Mouse (Mus musculus) heart, postnatal 10 days (tissue): ENCODE data around the gene Rab10. TPM values are rescaled to one million over a fixed set of nuclear protein-coding genes. Genes with fewer than 3 reads are reported as not detected.
"Not testable (repeated sequence)": the region's sequence is repeated elsewhere in the genome, so short reads cannot be mapped to it uniquely, and the experiment has no call there.

Source experiments
- DNase-seq, 2 experiments: peaks; one replicate each; pipeline ENCODE4 v3.0.0; 2021
- intact Hi-C: fragments of 180-260 bp; cut with DNase I; formaldehyde crosslinking; loops from one replicate; pipeline ENCODE4 v1.15.1; 2025
- total RNA-seq, 2 experiments: library from RNA; stranded (reverse); gene quantifications; 2 replicates each; pipeline ENCODE4 v1.2.3; 2021

Gene Rab10
- total RNA-seq, 2 experiments from 2014 or later: 121 to 123 TPM

DNA sequence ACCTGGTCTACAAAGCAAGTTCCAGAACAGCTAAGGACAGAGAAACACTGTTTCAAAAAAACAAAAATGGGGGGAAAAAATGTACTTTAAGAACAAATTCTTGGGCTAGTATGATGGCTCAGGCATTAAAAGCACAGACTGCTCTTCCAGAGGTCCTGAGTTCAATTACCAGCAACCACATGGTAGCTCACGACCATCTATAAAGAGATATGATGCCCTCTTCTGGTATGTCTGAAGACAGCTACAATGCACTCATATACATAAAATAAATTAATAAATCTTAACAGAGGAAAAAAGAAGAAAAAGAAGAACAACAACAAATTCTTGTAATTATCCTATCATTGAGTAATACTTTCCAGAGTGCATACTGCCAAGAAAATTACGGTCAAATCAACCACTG, 4.5 kb downstream of the Rab10 start:
- no peak for DNase-seq
- intact Hi-C loops: loop anchor here (5.0 kb wide), 1 partner anchor 53 kb away; no protein-coding TSS in a partner anchor

DNA sequence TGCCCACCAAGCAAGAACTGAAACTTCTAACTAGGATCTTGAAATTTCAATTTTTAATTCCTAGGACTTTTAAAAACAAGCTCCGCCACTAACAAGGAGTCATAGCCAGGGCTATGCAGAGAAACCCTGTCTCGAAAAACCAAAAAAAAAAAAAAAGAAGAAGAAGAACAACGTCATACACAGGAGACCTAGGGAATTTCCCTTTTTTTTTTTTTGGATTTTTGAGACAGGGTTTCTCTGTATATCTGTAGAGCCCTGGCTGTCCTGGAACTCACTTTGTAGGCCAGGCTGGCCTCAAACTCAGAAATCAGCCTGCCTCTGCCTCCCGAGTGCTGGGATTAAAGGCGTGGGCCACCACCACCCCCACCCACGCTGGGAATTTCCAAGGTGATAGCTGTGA, 12.1 kb downstream of the Rab10 start:
- intact Hi-C loops, DNase-seq: not testable (repeated sequence)

DNA sequence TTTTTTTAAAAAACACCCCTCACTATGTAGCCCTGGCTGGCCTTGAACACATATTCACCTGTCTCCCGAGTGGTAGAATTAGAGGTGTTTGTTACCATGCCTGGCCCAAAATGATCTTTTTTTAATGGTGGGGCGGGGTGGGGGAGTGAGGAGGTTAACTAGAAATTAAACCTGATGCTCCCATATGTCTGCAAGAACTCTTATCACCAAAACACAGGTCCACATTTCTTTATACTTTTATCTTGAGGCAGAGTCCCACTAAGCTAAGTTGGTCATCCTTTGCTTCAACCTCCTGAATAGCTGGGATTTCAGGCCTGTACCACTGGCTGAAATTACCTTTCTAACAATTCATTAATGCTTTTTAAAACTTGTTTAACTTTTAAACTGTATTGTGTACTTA, 13.7 kb downstream of the Rab10 start:
- intact Hi-C loops: no loop called here
- no peak for DNase-seq

- DNase-seq: no peak
- intact Hi-C loops: no loop called here
Observed at GRCm38 (mm10) chr12:3291849-3292248, 17.9 kb downstream of the Rab10 start.

DNA sequence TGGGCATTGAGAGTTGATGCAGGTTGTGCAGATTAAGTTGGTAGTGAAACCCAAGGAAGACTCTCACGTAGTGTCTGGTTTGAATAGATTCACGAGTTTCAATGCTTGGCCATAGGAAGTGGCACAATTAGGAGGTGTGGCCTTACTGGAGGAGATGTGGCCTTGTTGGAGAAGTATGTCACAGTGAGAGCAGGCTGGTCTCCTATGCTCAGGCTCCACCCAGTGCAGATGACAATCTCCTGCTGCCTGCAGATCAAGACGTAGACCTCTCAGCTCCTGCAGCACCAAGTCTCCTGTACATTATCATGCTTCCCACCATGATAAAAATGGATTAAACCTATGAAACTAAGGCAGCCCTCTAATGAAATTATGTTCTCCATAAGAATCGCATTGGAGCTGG, 18.7 kb downstream of the Rab10 start:
- intact Hi-C loops: no loop called here
- no peak for DNase-seq

- intact Hi-C loops: no loop called here
- DNase-seq: no peak
Observed at GRCm38 (mm10) chr12:3288440-3288839, 21.3 kb downstream of the Rab10 start.

DNA sequence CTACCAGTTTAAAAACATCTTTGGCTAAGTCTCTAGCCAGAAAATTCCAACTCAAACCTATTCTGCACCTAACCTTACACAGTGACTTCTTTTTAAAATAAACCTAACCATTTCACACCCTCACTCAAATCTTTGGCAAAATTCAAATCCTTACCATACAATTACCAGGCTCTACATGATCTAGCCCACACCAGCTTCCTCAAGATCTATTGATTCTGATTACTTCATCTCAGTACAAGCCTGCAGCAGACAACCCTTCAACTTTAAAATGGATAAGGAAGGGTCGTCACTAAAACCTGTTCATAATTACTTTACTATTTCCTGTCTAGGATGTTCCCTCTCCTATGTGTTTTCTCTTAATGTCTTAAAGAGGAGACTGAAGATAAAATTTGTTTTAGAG, 23.9 kb downstream of the Rab10 start:
- intact Hi-C loops: no loop called here
- DNase-seq: no peak

GRCm38 (mm10) chr12:3285377-3285776, 24.4 kb downstream of the Rab10 start:
- DNase-seq: no peak
- intact Hi-C loops: no loop called here

GRCm38 (mm10) chr12:3284463-3284862, 25.3 kb downstream of the Rab10 start:
- DNase-seq: no peak
- intact Hi-C loops: no loop called here

DNA sequence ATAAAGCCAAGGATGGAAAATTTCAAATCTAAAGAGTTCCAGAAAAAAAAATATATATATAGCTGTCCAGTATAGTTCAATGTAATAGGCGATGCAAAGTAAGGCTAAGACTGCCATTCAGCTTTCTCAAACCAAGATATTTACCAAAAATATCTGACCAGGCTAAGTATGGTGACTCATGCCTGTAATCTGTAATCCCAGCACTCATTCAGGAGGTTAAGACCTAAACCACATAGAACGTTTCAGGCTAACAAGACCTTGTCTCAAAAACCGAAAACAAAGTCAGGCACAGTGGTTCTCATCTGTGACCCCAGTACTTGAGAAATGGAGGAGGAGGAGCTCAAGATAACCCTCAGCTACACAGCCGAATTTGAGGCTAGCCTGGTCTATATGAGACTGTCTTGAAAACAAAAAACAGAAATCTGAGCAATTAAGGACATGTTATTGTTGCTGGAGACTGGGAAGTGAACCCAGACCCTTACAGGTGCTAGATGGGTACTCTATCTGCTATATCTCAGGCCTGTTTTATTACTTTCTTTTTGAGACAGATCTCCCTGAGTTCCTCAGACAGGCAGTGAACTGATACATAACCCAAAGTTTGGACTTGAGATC, 25.8 kb downstream of the Rab10 start:
- no peak for DNase-seq
- intact Hi-C loops: no loop called here

GRCm38 (mm10) chr12:3282954-3283353, 26.8 kb downstream of the Rab10 start:
- intact Hi-C loops: no loop called here
- DNase-seq: no peak

DNA sequence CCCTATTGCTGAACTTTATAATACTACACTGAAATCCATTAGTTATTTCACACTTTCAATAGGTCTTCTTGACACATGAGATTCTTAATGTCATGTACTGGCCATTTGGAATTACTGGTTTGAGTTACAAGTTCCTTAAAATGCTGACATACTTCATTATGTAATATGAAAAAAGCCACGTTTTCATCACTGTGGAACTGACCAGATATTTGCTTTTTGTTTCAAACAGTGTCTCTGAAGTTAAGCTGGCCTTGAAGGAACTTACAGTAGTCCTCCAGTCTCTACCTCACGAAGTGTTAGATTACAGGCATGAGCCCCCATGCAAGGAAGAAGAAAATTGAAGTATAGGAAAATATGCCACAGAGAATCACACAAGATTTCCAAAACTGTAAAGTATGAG, 27.2 kb downstream of the Rab10 start:
- intact Hi-C loops: no loop called here
- DNase-seq: no peak

GRCm38 (mm10) chr12:3278880-3279339, 30.9 kb downstream of the Rab10 start:
- DNase-seq: no peak
- intact Hi-C loops: no loop called here

- intact Hi-C loops: no loop called here
- no peak for DNase-seq
Observed at GRCm38 (mm10) chr12:3270818-3271217, 39.0 kb downstream of the Rab10 start.

GRCm38 (mm10) chr12:3267397-3267796, 42.4 kb downstream of the Rab10 start:
- no peak for DNase-seq
- intact Hi-C loops: loop anchor here (5.0 kb wide), 1 partner anchor 35 kb away; no protein-coding TSS in a partner anchor

DNA sequence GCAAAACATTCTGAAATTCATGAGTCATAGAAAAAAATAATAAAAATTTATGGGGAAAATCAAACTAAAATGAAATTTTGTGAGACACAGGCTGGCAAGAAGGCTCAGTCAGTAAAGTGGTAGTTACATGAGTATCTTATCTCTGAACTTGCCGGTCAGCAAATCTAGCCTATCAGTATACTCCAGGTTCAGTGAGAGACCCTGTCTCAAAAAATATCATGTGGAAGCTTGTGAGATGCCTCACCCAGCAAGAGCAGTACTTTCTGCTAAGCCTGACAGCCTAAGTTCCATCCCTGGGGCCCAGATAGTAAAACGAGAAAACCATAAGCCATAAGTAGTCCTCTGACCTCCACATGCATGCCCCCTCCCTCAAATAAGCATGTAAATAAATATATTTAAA, 44.6 kb downstream of the Rab10 start:
- intact Hi-C loops: loop anchor here (5.0 kb wide), 1 partner anchor 37 kb away; no protein-coding TSS in a partner anchor
- no peak for DNase-seq

DNA sequence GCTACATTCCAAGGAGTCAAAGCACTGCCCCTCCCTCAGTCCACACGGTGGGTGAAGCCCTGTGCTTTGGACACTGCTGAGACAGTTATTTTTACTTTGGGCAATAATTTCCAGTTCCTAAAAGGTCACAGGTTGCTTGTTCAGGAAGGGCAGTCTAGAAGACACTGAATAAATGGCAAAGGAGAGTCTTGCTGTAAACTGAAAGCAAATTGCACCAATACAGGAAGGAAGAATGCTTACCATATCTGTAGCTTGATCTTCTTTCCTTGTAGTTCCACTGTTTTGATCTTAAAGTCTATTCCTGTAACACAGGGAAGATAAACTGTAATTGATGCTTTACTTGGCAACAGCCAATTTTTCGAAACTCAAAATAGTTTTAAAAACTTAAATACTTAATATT, 45.3 kb downstream of the Rab10 start:
- no peak for DNase-seq
- intact Hi-C loops: no loop called here

DNA sequence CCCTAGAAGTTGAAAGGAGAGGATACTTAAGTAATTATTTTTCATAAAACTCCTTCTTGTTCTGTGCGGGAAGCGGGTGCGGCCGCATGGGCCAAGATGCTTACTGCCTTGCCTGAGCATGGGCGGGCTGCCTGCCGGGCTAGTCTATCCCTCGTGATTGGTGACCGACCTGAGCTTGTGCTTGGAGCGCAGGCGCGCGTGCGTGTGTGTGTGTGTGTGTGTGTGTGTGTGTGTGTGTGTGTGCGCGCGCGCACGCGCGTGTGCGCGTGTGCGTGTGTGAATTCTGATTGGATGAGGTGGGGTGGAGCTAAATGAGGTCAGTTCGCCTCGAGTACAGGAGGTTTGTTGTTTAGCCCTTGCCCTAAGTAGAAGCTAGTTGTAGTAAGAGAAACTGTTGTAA, 48.2 kb downstream of the Rab10 start:
- intact Hi-C loops: no loop called here
- no peak for DNase-seq

DNA sequence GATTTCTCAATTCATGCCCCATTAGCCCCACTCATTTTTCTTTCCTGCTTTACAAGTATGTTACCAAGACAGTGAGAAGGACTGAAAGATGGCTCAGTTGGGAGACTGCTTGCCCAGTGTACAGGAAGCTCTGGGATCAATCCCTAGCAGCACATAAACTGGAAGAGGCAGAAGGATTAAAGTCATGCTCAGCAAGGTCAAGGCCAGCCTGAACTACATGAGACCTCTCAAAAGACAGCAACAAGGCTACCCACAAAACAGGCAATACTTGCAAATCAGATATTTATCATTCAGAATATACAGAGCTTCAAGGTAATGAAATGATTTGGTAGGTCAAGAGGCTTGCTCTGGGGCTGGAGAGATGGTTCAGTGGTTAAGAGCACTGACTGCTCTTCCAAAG, 53.8 kb downstream of the Rab10 start:
- DNase-seq: no peak
- intact Hi-C loops: no loop called here

- intact Hi-C loops: no loop called here
- no peak for DNase-seq
Observed at GRCm38 (mm10) chr12:3255435-3255834, 54.3 kb downstream of the Rab10 start.

GRCm38 (mm10) chr12:3253591-3253990, 56.2 kb downstream of the Rab10 start:
- intact Hi-C loops: loop anchor here (5.0 kb wide), 2 partner anchors 54 to 104 kb away; partner anchors contain the start of gene Rab10

DNA sequence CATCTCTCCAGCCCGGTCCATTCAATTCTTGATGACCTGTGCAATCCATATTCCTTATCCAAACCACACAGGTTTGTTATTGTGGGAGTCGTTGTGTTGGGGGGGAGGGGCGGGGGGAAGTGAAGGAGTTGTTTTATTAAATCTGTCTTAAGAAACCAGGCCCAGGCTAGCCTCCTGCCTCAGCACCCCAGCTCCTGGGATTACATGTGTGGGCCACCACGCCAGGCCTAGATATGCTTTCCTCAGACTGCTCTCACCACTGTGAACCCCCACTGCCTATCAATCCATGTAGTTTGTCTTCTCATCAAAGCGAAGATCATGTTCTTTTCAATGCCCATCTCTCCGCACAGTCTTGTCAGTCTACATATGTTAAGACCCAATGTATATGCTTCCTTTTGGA, 63.7 kb downstream of the Rab10 start:
- intact Hi-C loops: no loop called here
- no peak for DNase-seq

More at GRCm38 (mm10) chr12:3253591-3253990, 56.2 kb downstream of the Rab10 start:
- no peak for DNase-seq

- intact Hi-C loops: loop anchor here (5.0 kb wide), 1 partner anchor 123 kb away; no protein-coding TSS in a partner anchor
- DNase-seq: no peak
Observed at GRCm38 (mm10) chr12:3239544-3239943, 70.2 kb downstream of the Rab10 start.
